Mouse (Mus musculus): ENCODE data around the gene Rita1. TPM values are rescaled to one million over a fixed set of nuclear protein-coding genes. Genes with fewer than 3 reads are reported as not detected.

Rita1 gene
- polyA plus RNA-seq, 1 experiment, result 39.6 TPM

GRCm38 (mm10) chr5:120560616-120561311, 51.6 kb downstream of the Rita1 start:
- Histone ChIP-seq H3K4me1 (ENCODE audit: control insufficient read depth, insufficient read depth, low read length) (peaks cover 2% of the 10 kb centered on the region; the same call in 1 of the 2 replicates), H3K4me3 (ENCODE audit: insufficient read depth, low read length) (peak overlapping the region; percentile 28), H3K27ac (ENCODE audit: insufficient read depth, low read length) (peak overlapping the region; percentile 51; the same call in 1 of the 2 replicates)
- TF ChIP-seq POLR2A (IDR thresholded peaks at IDR 0.05; ENCODE audit: extremely low read depth, insufficient read depth, low read length) (no peak), CTCF (IDR thresholded peaks at IDR 0.05; ENCODE audit: extremely low read depth, insufficient read depth, low read length) (no peak)

- H3K27ac ChIP-seq (ENCODE audit: insufficient read depth, low read length), result peak overlapping the region; percentile 25; the same call in 1 of the 2 replicates
- H3K4me3 ChIP-seq (ENCODE audit: insufficient read depth, low read length), result peak overlapping the region; percentile 2; the same call in 1 of the 2 replicates
- peaks cover 2% of the 10 kb centered on the region; the same call in 1 of the 2 replicates for H3K4me1 ChIP-seq (ENCODE audit: control insufficient read depth, insufficient read depth, low read length)
- TF ChIP-seq POLR2A (IDR thresholded peaks at IDR 0.05; ENCODE audit: extremely low read depth, insufficient read depth, low read length) (no peak), CTCF (IDR thresholded peaks at IDR 0.05; ENCODE audit: extremely low read depth, insufficient read depth, low read length) (no peak)
Measured at GRCm38 (mm10) chr5:120560129-120560615, 52.2 kb downstream of the Rita1 start.

GRCm38 (mm10) chr5:120558762-120559161, 53.6 kb downstream of the Rita1 start:
- TF ChIP-seq POLR2A (IDR thresholded peaks at IDR 0.05; ENCODE audit: extremely low read depth, insufficient read depth, low read length), result no peak
- no peak for TF ChIP-seq CTCF (IDR thresholded peaks at IDR 0.05; ENCODE audit: extremely low read depth, insufficient read depth, low read length)
- Histone ChIP-seq H3K27ac (ENCODE audit: insufficient read depth, low read length) (no peak overlapping the region), H3K4me1 (ENCODE audit: control insufficient read depth, insufficient read depth, low read length) (peaks cover 2% of the 10 kb centered on the region; the same call in 1 of the 2 replicates), H3K4me3 (ENCODE audit: insufficient read depth, low read length) (no peak overlapping the region)

- no peaks in the 10 kb centered on the region for H3K4me1 ChIP-seq (ENCODE audit: control insufficient read depth, insufficient read depth, low read length)
- no peak overlapping the region for H3K4me3 ChIP-seq (ENCODE audit: insufficient read depth, low read length)
- TF ChIP-seq CTCF (IDR thresholded peaks at IDR 0.05; ENCODE audit: extremely low read depth, insufficient read depth, low read length) (no peak), POLR2A (IDR thresholded peaks at IDR 0.05; ENCODE audit: extremely low read depth, insufficient read depth, low read length) (no peak)
- no peak overlapping the region for H3K27ac ChIP-seq (ENCODE audit: insufficient read depth, low read length)
Measured at GRCm38 (mm10) chr5:120558041-120558440, 54.3 kb downstream of the Rita1 start.

GRCm38 (mm10) chr5:120555871-120556270, 56.5 kb downstream of the Rita1 start:
- Histone ChIP-seq H3K27ac (ENCODE audit: insufficient read depth, low read length) (no peak overlapping the region), H3K4me1 (ENCODE audit: control insufficient read depth, insufficient read depth, low read length) (no peaks in the 10 kb centered on the region), H3K4me3 (ENCODE audit: insufficient read depth, low read length) (no peak overlapping the region)
- TF ChIP-seq POLR2A (IDR thresholded peaks at IDR 0.05; ENCODE audit: extremely low read depth, insufficient read depth, low read length), result no peak
- TF ChIP-seq CTCF (IDR thresholded peaks at IDR 0.05; ENCODE audit: extremely low read depth, insufficient read depth, low read length), result no peak

- Histone ChIP-seq H3K4me1 (ENCODE audit: control insufficient read depth, insufficient read depth, low read length) (no peaks in the 10 kb centered on the region), H3K27ac (ENCODE audit: insufficient read depth, low read length) (no peak overlapping the region), H3K4me3 (ENCODE audit: insufficient read depth, low read length) (no peak overlapping the region)
- TF ChIP-seq POLR2A (IDR thresholded peaks at IDR 0.05; ENCODE audit: extremely low read depth, insufficient read depth, low read length) (no peak), CTCF (IDR thresholded peaks at IDR 0.05; ENCODE audit: extremely low read depth, insufficient read depth, low read length) (no peak)
Measured at GRCm38 (mm10) chr5:120550673-120551072, 61.7 kb downstream of the Rita1 start.

GRCm38 (mm10) chr5:120550137-120550536, 62.3 kb downstream of the Rita1 start:
- no peaks in the 10 kb centered on the region for H3K4me1 ChIP-seq (ENCODE audit: control insufficient read depth, insufficient read depth, low read length)
- H3K27ac ChIP-seq (ENCODE audit: insufficient read depth, low read length), result no peak overlapping the region
- no peak overlapping the region for H3K4me3 ChIP-seq (ENCODE audit: insufficient read depth, low read length)
- no peak for TF ChIP-seq CTCF (IDR thresholded peaks at IDR 0.05; ENCODE audit: extremely low read depth, insufficient read depth, low read length)
- no peak for TF ChIP-seq POLR2A (IDR thresholded peaks at IDR 0.05; ENCODE audit: extremely low read depth, insufficient read depth, low read length)

GRCm38 (mm10) chr5:120548236-120548850, 64.0 kb downstream of the Rita1 start:
- no peaks in the 10 kb centered on the region for H3K4me1 ChIP-seq (ENCODE audit: control insufficient read depth, insufficient read depth, low read length)
- H3K27ac ChIP-seq (ENCODE audit: insufficient read depth, low read length), result no peak overlapping the region
- TF ChIP-seq POLR2A (IDR thresholded peaks at IDR 0.05; ENCODE audit: extremely low read depth, insufficient read depth, low read length), result no peak
- no peak for TF ChIP-seq CTCF (IDR thresholded peaks at IDR 0.05; ENCODE audit: extremely low read depth, insufficient read depth, low read length)
- H3K4me3 ChIP-seq (ENCODE audit: insufficient read depth, low read length), result no peak overlapping the region

Other genes starting within 250 kb of the Rita1 start
- gene Lhx5, start 180.9 kb downstream of the Rita1 start, polyA plus RNA-seq (2012; rRNA removed), result 0.04 TPM in 1 of 2 replicates, not detected in the other
- gene Sdsl, start 139.8 kb downstream of the Rita1 start, polyA plus RNA-seq (2012; rRNA removed), result 8.1 and 8.2 TPM in 2 replicates
- gene Sds, start 136.1 kb downstream of the Rita1 start, polyA plus RNA-seq (2012; rRNA removed), result 0.21 and 0.64 TPM in 2 replicates
- 53.3 and 54.7 TPM in 2 replicates for gene Plbd2, start 109.0 kb downstream of the Rita1 start, polyA plus RNA-seq (2012; rRNA removed)
- 6.3 and 6.6 TPM in 2 replicates for gene Slc8b1, start 101.4 kb downstream of the Rita1 start, polyA plus RNA-seq (2012; rRNA removed)
- 37.9 and 40.0 TPM in 2 replicates for gene Tpcn1, start 23.9 kb downstream of the Rita1 start, polyA plus RNA-seq (2012; rRNA removed)
- gene Iqcd, start 23.6 kb downstream of the Rita1 start, polyA plus RNA-seq (2012; rRNA removed), result 1.5 and 2.5 TPM in 2 replicates
- gene Ddx54, start 150 bp upstream of the Rita1 start, polyA plus RNA-seq (2012; rRNA removed), result 30.3 and 31.0 TPM in 2 replicates
- gene Cfap73, start 21.6 kb upstream of the Rita1 start, polyA plus RNA-seq (2012; rRNA removed), result 0.10 and 0.19 TPM in 2 replicates
- gene Rasal1, start 36.2 kb upstream of the Rita1 start, polyA plus RNA-seq (2012; rRNA removed), result 88.7 and 99.4 TPM in 2 replicates
- 89.7 and 91.8 TPM in 2 replicates for gene Dtx1, start 99.3 kb upstream of the Rita1 start, polyA plus RNA-seq (2012; rRNA removed)
- 0.73 and 0.87 TPM in 2 replicates for gene Oas2, start 137.3 kb upstream of the Rita1 start, polyA plus RNA-seq (2012; rRNA removed)
- gene Oas3, start 165.1 kb upstream of the Rita1 start, polyA plus RNA-seq (2012; rRNA removed), result 0.04 and 0.13 TPM in 2 replicates
- gene Oas1e, start 182.9 kb upstream of the Rita1 start, polyA plus RNA-seq (2012; rRNA removed), result not detected in 2 replicates
- gene Oas1c, start 199.9 kb upstream of the Rita1 start, polyA plus RNA-seq (2012; rRNA removed), result 2.3 TPM in 2 replicates
- gene Oas1f, start 234.8 kb upstream of the Rita1 start, polyA plus RNA-seq (2012; rRNA removed), result not detected in 2 replicates
- not detected in 2 replicates for gene Oas1h, start 248.8 kb upstream of the Rita1 start, polyA plus RNA-seq (2012; rRNA removed)